Mouse (Mus musculus): Measurements from ENCODE around the gene Galnt7.

Gene Galnt7

GRCm38 (mm10) chr8:57628787-57629664, 23.8 kb downstream of the Galnt7 start:
- no peak for DNase-seq (ENCODE audit: low read depth)

GRCm38 (mm10) chr8:57627946-57628786, 24.7 kb downstream of the Galnt7 start:
- no peak for DNase-seq (ENCODE audit: low read depth)

- DNase-seq (ENCODE audit: low read depth) = no peak
Observed at GRCm38 (mm10) chr8:57623955-57624354, 28.9 kb downstream of the Galnt7 start.

- DNase-seq (ENCODE audit: low read depth) = no peak
Observed at GRCm38 (mm10) chr8:57623051-57623450, 29.8 kb downstream of the Galnt7 start.

GRCm38 (mm10) chr8:57616965-57617364, 35.9 kb downstream of the Galnt7 start:
- no peak for DNase-seq (ENCODE audit: low read depth)

- no peak for DNase-seq (ENCODE audit: low read depth)
Observed at GRCm38 (mm10) chr8:57615016-57615657, 37.7 kb downstream of the Galnt7 start.

GRCm38 (mm10) chr8:57611419-57611977, 41.3 kb downstream of the Galnt7 start:
- DNase-seq (ENCODE audit: low read depth) = no peak

- no peak for DNase-seq (ENCODE audit: low read depth)
Observed at GRCm38 (mm10) chr8:57610706-57611418, 42.0 kb downstream of the Galnt7 start.

- DNase-seq (ENCODE audit: low read depth) = no peak
Observed at GRCm38 (mm10) chr8:57602511-57602910, 50.3 kb downstream of the Galnt7 start.

GRCm38 (mm10) chr8:57601987-57602418, 50.8 kb downstream of the Galnt7 start:
- DNase-seq (ENCODE audit: low read depth) = no peak

GRCm38 (mm10) chr8:57599813-57600555, 52.8 kb downstream of the Galnt7 start:
- no peak for DNase-seq (ENCODE audit: low read depth)

GRCm38 (mm10) chr8:57595853-57596252, 57.0 kb downstream of the Galnt7 start:
- DNase-seq (ENCODE audit: low read depth) = no peak

- DNase-seq (ENCODE audit: low read depth) = no peak
Observed at GRCm38 (mm10) chr8:57594175-57594885, 58.5 kb downstream of the Galnt7 start.

GRCm38 (mm10) chr8:57592604-57593003, 60.2 kb downstream of the Galnt7 start:
- DNase-seq (ENCODE audit: low read depth) = no peak

GRCm38 (mm10) chr8:57591681-57592080, 61.2 kb downstream of the Galnt7 start:
- DNase-seq (ENCODE audit: low read depth) = no peak

- DNase-seq (ENCODE audit: low read depth) = no peak
Observed at GRCm38 (mm10) chr8:57590015-57590414, 62.8 kb downstream of the Galnt7 start.

GRCm38 (mm10) chr8:57589176-57589575, 63.7 kb downstream of the Galnt7 start:
- no peak for DNase-seq (ENCODE audit: low read depth)

- no peak for DNase-seq (ENCODE audit: low read depth)
Observed at GRCm38 (mm10) chr8:57588604-57589003, 64.2 kb downstream of the Galnt7 start.

- no peak for DNase-seq (ENCODE audit: low read depth)
Observed at GRCm38 (mm10) chr8:57586667-57587066, 66.2 kb downstream of the Galnt7 start.

GRCm38 (mm10) chr8:57585831-57586230, 67.0 kb downstream of the Galnt7 start:
- no peak for DNase-seq (ENCODE audit: low read depth)
